Mouse (Mus musculus) embryonic facial prominence, embryonic 13.5 days (tissue): Measurements from ENCODE around the gene Krt16. TPM values are rescaled to one million over a fixed set of nuclear protein-coding genes. Genes with fewer than 3 reads are reported as not detected.

Experiments used
- ATAC-seq: fragments of 200-750 bp; cut with Nextera tagmentation; 2 replicates; pipeline ENCODE4 v1.8.0; 2017; ENCODE audit warnings: low read depth; ENCODE audit not compliant: insufficient number of reproducible peaks, insufficient read depth, low FRiP score, low TSS enrichment
- H3K27ac ChIP-seq: fragments of 300-500 bp; sonication (generic); 2 replicates; pipeline ENCODE4 v1.5.1; 2015; ENCODE audit warnings: moderate library complexity, mild to moderate bottlenecking, inconsistent platforms
- H3K27me3 ChIP-seq: fragments of 300-500 bp; sonication (generic); 2 replicates; pipeline ENCODE4 v1.6.1; 2015; ENCODE audit warnings: mild to moderate bottlenecking, inconsistent platforms
- H3K36me3 ChIP-seq: fragments of 300-500 bp; sonication (generic); 2 replicates; pipeline ENCODE4 v1.6.1; 2015; ENCODE audit warnings: mild to moderate bottlenecking, inconsistent platforms
- H3K4me1 ChIP-seq: fragments of 300-500 bp; sonication (generic); 2 replicates; pipeline ENCODE4 v1.6.1; 2015; ENCODE audit warnings: inconsistent platforms
- H3K4me2 ChIP-seq: fragments of 300-500 bp; sonication (generic); 2 replicates; pipeline ENCODE4 v1.6.1; 2015; ENCODE audit warnings: moderate library complexity, mild to moderate bottlenecking, inconsistent platforms
- H3K4me3 ChIP-seq: fragments of 300-500 bp; sonication (generic); 2 replicates; pipeline ENCODE4 v1.5.1; 2015; ENCODE audit warnings: mild to moderate bottlenecking, inconsistent platforms
- H3K9ac ChIP-seq: fragments of 300-500 bp; sonication (generic); 2 replicates; pipeline ENCODE4 v1.6.1; 2015; ENCODE audit warnings: mild to moderate bottlenecking, inconsistent platforms
- H3K9me3 ChIP-seq: fragments of 300-500 bp; sonication (generic); 2 replicates; pipeline ENCODE4 v1.6.1; 2016; ENCODE audit warnings: inconsistent platforms
- WGBS: fragments of 180-500 bp; shearing (Covaris S2); methylation state at CpG from one replicate; pipeline ENCODE4 v1.1.7; 2015; ENCODE audit warnings: mixed read lengths; 5-methylcytosine and 5-hydroxymethylcytosine counted together
- polyA plus RNA-seq: library from polyadenylated mRNA; unstranded; fragments of >200 nt; fragmentation: Nextera tagmentation; extraction: Ambion mirVana; gene quantifications from 2 replicates; pipeline ENCODE4 v1.2.1, GENCODE M21; 2015

Krt16 gene
- polyA plus RNA-seq, 1 experiment from 2014 or later, result 0.45 TPM

GRCm38 (mm10) chr11:100277726-100278480 is 29.2 kb upstream of the Krt16 start:
- no peaks in the 10 kb centered on the region; the same call in 1 of the 2 replicates for H3K4me1 ChIP-seq
- no peaks in the 10 kb centered on the region; the same call in 1 of the 2 replicates for H3K27me3 ChIP-seq
- H3K4me3 ChIP-seq, result no peak overlapping the region
- H3K36me3 ChIP-seq, result no peaks in the 10 kb centered on the region
- H3K27ac ChIP-seq, result no peak overlapping the region
- no peak overlapping the region for H3K4me2 ChIP-seq
- no peak overlapping the region for H3K9ac ChIP-seq
- 65% methylated on average over 15 of the region's 15 CpGs for WGBS
- ATAC-seq, result no peak
- H3K9me3 ChIP-seq, result no peaks in the 10 kb centered on the region

GRCm38 (mm10) chr11:100275466-100275865 is 26.8 kb upstream of the Krt16 start:
- H3K36me3 ChIP-seq, result no peaks in the 10 kb centered on the region
- no peak overlapping the region for H3K4me2 ChIP-seq
- H3K27me3 ChIP-seq, result no peaks in the 10 kb centered on the region; the same call in 1 of the 2 replicates
- ATAC-seq, result no peak
- H3K4me3 ChIP-seq, result no peak overlapping the region
- no peak overlapping the region for H3K9ac ChIP-seq
- H3K4me1 ChIP-seq, result no peaks in the 10 kb centered on the region; the same call in 1 of the 2 replicates
- H3K27ac ChIP-seq, result no peak overlapping the region
- WGBS, result 33% methylated on average over 5 of the region's 5 CpGs
- no peaks in the 10 kb centered on the region for H3K9me3 ChIP-seq

GRCm38 (mm10) chr11:100274719-100275118 is 26.0 kb upstream of the Krt16 start:
- Histone ChIP-seq H3K9me3 (no peaks in the 10 kb centered on the region), H3K4me1 (no peaks in the 10 kb centered on the region; the same call in 1 of the 2 replicates), H3K27me3 (no peaks in the 10 kb centered on the region; the same call in 1 of the 2 replicates), H3K36me3 (no peaks in the 10 kb centered on the region), H3K9ac (no peak overlapping the region), H3K4me2 (no peak overlapping the region), H3K27ac (no peak overlapping the region), H3K4me3 (no peak overlapping the region)
- ATAC-seq, result no peak
- WGBS, result 63% methylated on average over 7 of the region's 7 CpGs

- H3K9me3 ChIP-seq, result no peaks in the 10 kb centered on the region
- no peaks in the 10 kb centered on the region; the same call in 1 of the 2 replicates for H3K4me1 ChIP-seq
- H3K4me2 ChIP-seq, result no peak overlapping the region
- no peak overlapping the region for H3K27ac ChIP-seq
- WGBS, result 84% methylated on average over 1 of the region's 1 CpGs
- no peaks in the 10 kb centered on the region for H3K27me3 ChIP-seq
- no peak overlapping the region for H3K9ac ChIP-seq
- no peak for ATAC-seq
- H3K4me3 ChIP-seq, result no peak overlapping the region
- H3K36me3 ChIP-seq, result no peaks in the 10 kb centered on the region
These were observed 23.2 kb upstream of the Krt16 start for GRCm38 (mm10) chr11:100271878-100272277.

GRCm38 (mm10) chr11:100269821-100270332 is 21.2 kb upstream of the Krt16 start, which contains the start of gene Krt42:
Gene Krt42, minus strand, starts transcription at chr11:100269871.
- no peak within 1 kb of the TSS for H3K4me2 ChIP-seq
- no peak within 1 kb of the TSS for H3K9ac ChIP-seq
- no peaks in the 10 kb centered on the region for H3K27me3 ChIP-seq
- H3K4me3 ChIP-seq, result no peak within 1 kb of the TSS
- ATAC-seq, result no peak
- WGBS, result 68% methylated on average over 7 of the region's 7 CpGs
- no peaks in the 10 kb centered on the region; the same call in 1 of the 2 replicates for H3K4me1 ChIP-seq
- H3K27ac ChIP-seq, result no peak within 1 kb of the TSS
- no peaks in the 10 kb centered on the region for H3K9me3 ChIP-seq
- no peaks in the 10 kb centered on the region for H3K36me3 ChIP-seq

GRCm38 (mm10) chr11:100262058-100262980 is 13.6 kb upstream of the Krt16 start:
- ATAC-seq, result peak; percentile 77
- WGBS, result 11% methylated on average over 13 of the region's 13 CpGs
- H3K9ac ChIP-seq, result no peak overlapping the region

GRCm38 (mm10) chr11:100261235-100261605 is 12.5 kb upstream of the Krt16 start:
- Histone ChIP-seq H3K4me1 (peaks cover 16% of the 10 kb centered on the region; the same call in 1 of the 2 replicates), H3K27me3 (no peaks in the 10 kb centered on the region; the same call in 1 of the 2 replicates), H3K9ac (no peak overlapping the region), H3K27ac (peak overlapping the region; percentile 74), H3K36me3 (no peaks in the 10 kb centered on the region), H3K4me3 (no peak overlapping the region), H3K4me2 (no peak overlapping the region), H3K9me3 (no peaks in the 10 kb centered on the region)
- WGBS, result 72% methylated on average over 9 of the region's 9 CpGs
- ATAC-seq, result no peak

More at GRCm38 (mm10) chr11:100262058-100262980, 13.6 kb upstream of the Krt16 start:
- Histone ChIP-seq H3K27me3 (no peaks in the 10 kb centered on the region; the same call in 1 of the 2 replicates), H3K4me1 (peaks cover 16% of the 10 kb centered on the region; the same call in 1 of the 2 replicates), H3K9me3 (no peaks in the 10 kb centered on the region), H3K27ac (peak overlapping the region; percentile 74), H3K36me3 (no peaks in the 10 kb centered on the region), H3K4me2 (peak overlapping the region; percentile 1; the same call in 1 of the 2 replicates), H3K4me3 (no peak overlapping the region)

GRCm38 (mm10) chr11:100260514-100261234 is 12.0 kb upstream of the Krt16 start, which contains the start of gene Krt17:
Gene Krt17, minus strand, starts transcription at chr11:100261029.
- WGBS, result 78% methylated on average over 21 of the region's 21 CpGs
- peak within 1 kb of the TSS; percentile 44; the same call in 1 of the 2 replicates for H3K9ac ChIP-seq
- no peaks in the 10 kb centered on the region for H3K9me3 ChIP-seq
- H3K4me2 ChIP-seq, result peak within 1 kb of the TSS; percentile 31
- no peak for ATAC-seq
- peaks cover 16% of the 10 kb centered on the region; the same call in 1 of the 2 replicates for H3K4me1 ChIP-seq
- H3K27me3 ChIP-seq, result no peaks in the 10 kb centered on the region; the same call in 1 of the 2 replicates
- H3K4me3 ChIP-seq, result peak within 1 kb of the TSS; percentile 17
- no peaks in the 10 kb centered on the region for H3K36me3 ChIP-seq
- peak within 1 kb of the TSS; percentile 74 for H3K27ac ChIP-seq

- no peak overlapping the region for H3K27ac ChIP-seq
- H3K4me2 ChIP-seq, result 0 out of 2 replicates have a peak overlapping the region, but pooled peaks have one; percentile 21
- ATAC-seq, result no peak
- no peaks in the 10 kb centered on the region; the same call in 1 of the 2 replicates for H3K27me3 ChIP-seq
- no peak overlapping the region for H3K4me3 ChIP-seq
- WGBS, result 87% methylated on average over 9 of the region's 9 CpGs
- H3K9ac ChIP-seq, result no peak overlapping the region
- H3K36me3 ChIP-seq, result no peaks in the 10 kb centered on the region
- peaks cover 16% of the 10 kb centered on the region; the same call in 1 of the 2 replicates for H3K4me1 ChIP-seq
- H3K9me3 ChIP-seq, result no peaks in the 10 kb centered on the region
These were observed 10.4 kb upstream of the Krt16 start for GRCm38 (mm10) chr11:100259079-100259478.

GRCm38 (mm10) chr11:100257967-100258366 is 9.3 kb upstream of the Krt16 start:
- ATAC-seq, result no peak
- no peaks in the 10 kb centered on the region for H3K36me3 ChIP-seq
- H3K4me3 ChIP-seq, result no peak overlapping the region
- no peak overlapping the region for H3K27ac ChIP-seq
- H3K27me3 ChIP-seq, result no peaks in the 10 kb centered on the region; the same call in 1 of the 2 replicates
- H3K9ac ChIP-seq, result no peak overlapping the region
- peaks cover 14% of the 10 kb centered on the region; the same call in 1 of the 2 replicates for H3K4me1 ChIP-seq
- WGBS, result 72% methylated on average over 1 of the region's 1 CpGs
- H3K9me3 ChIP-seq, result no peaks in the 10 kb centered on the region
- no peak overlapping the region for H3K4me2 ChIP-seq
